Mouse (Mus musculus): ENCODE measurements around the gene Ptprcap. TPM values are rescaled to one million over a fixed set of nuclear protein-coding genes. Genes with fewer than 3 reads are reported as not detected.

Gene Ptprcap
- total RNA-seq, 2 experiments from 2014 or later = 0.99 to 2.5 TPM

DNA sequence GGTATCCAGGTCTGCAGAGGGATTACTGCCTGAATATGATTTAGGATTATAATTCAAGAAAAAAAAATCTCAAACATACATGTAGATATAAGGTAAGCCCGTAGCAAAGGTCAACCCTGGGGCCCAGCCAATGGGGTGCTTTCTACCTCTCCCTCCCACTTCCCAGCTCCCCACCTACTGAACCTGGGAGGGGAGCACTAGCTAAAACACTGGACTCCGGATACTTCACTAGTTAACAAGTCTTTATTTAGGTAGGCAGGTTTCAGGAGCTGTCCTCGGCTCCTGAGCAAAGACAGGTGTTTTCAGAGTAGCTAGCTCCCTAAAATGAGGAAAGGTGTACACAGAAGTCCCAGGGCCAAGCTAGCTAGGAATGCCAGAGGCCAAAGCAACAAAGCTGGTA is 10.7 kb downstream of the Ptprcap start:
- DNase-seq (ENCODE audit: low spot score in 2 of 2) = no peak

- no peak for DNase-seq (ENCODE audit: low spot score in 2 of 2)
Measured at GRCm38 (mm10) chr19:4164721-4165120, 11.3 kb downstream of the Ptprcap start.

- DNase-seq (ENCODE audit: low spot score in 2 of 2) = no peak
Measured at GRCm38 (mm10) chr19:4166678-4167476, 13.5 kb downstream of the Ptprcap start.

GRCm38 (mm10) chr19:4169378-4169784 is 16.0 kb downstream of the Ptprcap start:
- peak; percentile 100 for DNase-seq (ENCODE audit: low spot score in 2 of 2)

DNA sequence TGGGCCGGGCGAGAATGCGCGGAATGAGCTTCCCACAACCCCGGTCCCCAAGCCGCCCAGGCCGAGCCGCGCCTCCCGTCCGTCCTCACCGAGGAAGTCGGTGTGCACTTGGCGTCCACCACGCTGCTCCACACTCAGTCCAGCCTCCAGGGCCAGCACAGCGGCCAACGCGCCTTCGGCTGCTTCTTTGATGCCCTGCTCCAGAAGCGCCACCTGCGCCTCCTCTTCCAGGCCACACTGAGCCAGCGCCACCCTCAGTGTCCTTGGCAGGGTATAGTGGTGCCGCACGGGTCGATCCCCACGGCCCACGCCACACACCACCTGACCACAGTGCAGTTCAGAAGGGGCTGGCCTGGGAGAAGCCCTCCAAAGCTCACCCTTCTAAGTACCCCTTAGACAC is 16.4 kb downstream of the Ptprcap start:
- no peak for DNase-seq (ENCODE audit: low spot score in 2 of 2)

DNA sequence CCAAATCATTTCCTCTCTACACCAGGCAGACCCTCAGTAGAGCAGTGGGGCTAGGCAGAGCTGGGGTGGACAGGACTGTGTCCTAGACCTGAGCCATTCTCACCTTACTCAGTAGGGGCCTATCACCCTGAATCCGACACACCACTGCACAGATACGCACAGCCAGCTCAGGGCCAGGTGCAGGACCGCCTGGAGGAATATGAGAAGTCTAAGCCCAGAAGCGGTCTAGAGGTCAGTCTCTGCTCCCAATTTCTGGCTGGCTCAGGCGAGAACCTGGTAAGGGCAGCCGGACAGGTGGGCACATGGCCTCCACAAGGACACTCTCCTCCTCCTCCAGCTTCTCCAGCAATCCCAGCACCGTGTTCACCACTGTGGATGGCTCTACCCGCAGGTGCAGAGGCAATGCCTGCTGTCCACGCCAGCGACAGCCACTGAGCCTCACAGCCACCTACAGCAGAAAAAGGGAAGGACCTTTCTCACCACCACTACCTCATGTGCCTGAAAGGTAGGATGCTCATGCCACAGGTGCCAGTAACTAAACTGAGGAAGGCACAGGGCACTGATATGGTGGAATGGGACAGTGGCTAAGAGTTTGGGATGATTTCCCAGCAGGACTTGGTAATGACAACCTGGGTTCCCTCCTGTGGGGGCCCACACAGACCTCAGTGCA is 17.5 kb downstream of the Ptprcap start:
- no peak for DNase-seq (ENCODE audit: low spot score in 2 of 2)

- DNase-seq (ENCODE audit: low spot score in 2 of 2) = no peak
Measured at GRCm38 (mm10) chr19:4171393-4172290, 18.2 kb downstream of the Ptprcap start.

GRCm38 (mm10) chr19:4172925-4173324 is 19.5 kb downstream of the Ptprcap start:
- DNase-seq (ENCODE audit: low spot score in 2 of 2) = no peak

DNA sequence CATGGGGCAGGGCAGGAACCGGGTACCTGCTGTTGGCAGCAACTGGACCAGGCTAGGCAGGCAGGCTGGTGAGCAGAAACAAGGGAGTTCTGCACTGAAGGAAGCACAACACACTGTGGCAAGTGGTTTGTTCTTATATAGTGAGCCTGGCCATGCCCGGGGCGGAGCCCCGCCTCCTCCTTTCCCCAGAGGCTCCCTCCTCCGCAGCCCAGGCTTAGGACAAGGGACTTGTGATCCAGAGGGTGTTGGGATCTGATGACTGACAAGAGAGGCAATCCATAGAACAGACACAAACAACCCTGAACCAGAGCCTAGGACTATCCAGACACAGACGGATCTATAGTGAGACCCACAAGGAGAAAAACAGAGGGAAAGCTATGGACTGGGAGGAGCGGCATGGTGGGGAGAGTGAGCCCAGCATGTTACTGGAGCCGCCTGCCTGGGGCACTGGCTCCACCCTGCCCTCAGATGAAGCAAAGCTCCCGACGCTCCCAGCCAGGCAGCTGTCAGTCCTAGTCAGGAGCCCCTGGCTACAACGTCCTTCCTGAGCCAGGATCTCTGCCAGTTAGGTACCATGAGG is 22.1 kb downstream of the Ptprcap start, which contains the start of gene Carns1:
Gene Carns1 (minus strand): TSS at position 112 of the 580 bp plus-strand sequence.
- no peak for DNase-seq (ENCODE audit: low spot score in 2 of 2)

DNA sequence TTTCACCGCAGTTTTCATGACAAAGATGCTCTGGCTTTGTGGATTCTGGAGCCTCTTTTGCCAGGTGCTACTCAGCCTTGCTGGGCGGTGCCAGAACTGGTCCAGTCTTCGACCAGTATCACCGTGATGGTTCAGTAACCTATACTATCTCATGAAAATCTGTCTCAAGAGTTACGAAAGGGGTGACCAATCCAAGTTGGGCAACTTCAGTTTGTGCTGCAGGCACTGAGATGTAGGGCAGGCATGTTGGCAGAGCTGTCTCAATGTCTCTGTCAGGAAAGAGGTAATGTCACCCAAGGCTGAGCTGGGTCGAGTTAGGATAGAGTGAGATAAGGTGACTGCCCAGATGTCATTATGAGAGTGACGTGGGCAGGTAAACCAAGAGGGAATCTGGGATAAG is 27.0 kb downstream of the Ptprcap start:
- DNase-seq (ENCODE audit: low spot score in 2 of 2) = no peak

DNA sequence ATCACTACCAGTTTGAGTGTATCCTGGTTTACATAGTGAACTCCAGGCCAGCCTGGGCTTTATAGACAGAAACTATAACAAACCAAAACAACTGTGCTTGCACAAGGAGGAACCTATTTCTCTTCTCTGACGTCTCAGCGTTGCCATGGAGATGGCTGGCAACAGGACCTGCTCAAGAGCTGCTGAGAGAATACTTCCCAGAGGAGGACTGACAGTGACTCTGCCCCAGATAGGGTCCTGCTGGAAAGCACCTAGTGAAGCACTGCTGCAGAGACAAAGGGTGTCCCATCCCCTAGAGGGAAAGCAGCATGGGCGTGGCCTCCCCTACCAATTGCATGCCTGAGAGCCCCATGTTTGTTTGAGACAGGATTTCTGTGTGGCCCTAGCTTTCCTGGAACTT is 28.5 kb downstream of the Ptprcap start:
- DNase-seq (ENCODE audit: low spot score in 2 of 2) = peak in 1 of 2 experiments; percentile 76

- no peak for DNase-seq (ENCODE audit: low spot score in 2 of 2)
Measured at GRCm38 (mm10) chr19:4183689-4184088, 30.3 kb downstream of the Ptprcap start.

GRCm38 (mm10) chr19:4184976-4185975 is 31.9 kb downstream of the Ptprcap start:
- DNase-seq (ENCODE audit: low spot score in 2 of 2) = no peak

- no peak for DNase-seq (ENCODE audit: low spot score in 2 of 2)
Measured at GRCm38 (mm10) chr19:4187303-4187702, 33.9 kb downstream of the Ptprcap start.

DNA sequence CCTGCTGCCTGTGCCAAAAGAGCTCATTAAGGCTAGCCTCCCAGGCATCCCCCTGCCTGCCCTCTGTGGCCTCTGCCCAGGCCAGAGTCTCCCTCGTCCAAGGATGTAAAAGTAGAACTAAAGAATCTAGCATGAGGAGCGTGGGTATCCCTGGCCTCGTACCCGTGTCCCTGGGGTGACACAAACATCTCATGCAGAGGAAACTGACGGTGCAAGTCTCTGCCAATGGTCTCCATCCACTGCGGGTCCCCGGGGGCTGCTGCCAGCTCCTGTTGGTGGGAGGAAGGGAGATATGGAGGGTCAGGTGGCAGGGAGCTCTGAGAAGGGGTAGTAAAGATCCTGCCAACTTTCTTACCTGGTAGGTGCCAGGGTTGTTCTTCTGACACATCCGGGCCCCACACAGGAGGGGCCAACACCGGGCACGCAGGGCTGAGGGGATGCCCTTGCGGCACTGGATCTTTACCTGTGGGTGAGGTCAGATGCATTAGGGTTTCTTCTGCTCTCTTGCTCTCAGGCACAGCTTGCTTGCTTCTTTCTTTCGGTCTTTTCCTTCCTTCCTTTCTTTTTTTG is 35.7 kb downstream of the Ptprcap start:
- DNase-seq (ENCODE audit: low spot score in 2 of 2) = no peak

DNA sequence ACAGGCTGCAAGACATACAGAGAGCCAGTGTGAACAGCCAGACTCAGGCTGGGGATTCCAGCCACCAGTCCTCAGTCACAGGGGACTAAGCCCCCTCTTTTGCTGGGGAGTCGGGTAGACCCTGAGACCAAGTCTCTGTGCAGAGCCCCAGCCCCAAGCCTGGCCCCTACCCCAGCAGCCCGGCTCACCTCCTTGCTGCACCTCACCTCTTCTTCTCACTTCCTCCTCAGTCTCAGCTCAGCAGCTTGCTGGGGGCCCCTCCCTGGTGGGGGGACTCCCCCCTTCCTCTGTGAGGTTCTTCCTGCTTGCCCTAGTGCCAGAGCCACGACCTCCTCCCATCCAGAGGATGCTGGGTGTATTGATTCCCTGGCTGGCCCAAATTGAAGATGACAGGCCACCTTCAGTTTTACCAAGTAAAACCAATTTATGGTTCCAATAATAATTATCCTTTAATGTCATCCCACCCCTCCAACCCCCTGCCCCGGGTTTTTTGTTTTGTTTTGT is 37.5 kb downstream of the Ptprcap start, which contains the start of gene Tbc1d10c:
Gene Tbc1d10c (minus strand): TSS at position 454 of the 504 bp plus-strand sequence.
- no peak for DNase-seq (ENCODE audit: low spot score in 2 of 2)

- peak; percentile 87 to 93 for DNase-seq (ENCODE audit: low spot score in 2 of 2)
Measured at GRCm38 (mm10) chr19:4191528-4192250, 38.3 kb downstream of the Ptprcap start, which contains the start of gene Ppp1ca. Gene Ppp1ca, plus strand, starts transcription at chr19:4192065.

DNA sequence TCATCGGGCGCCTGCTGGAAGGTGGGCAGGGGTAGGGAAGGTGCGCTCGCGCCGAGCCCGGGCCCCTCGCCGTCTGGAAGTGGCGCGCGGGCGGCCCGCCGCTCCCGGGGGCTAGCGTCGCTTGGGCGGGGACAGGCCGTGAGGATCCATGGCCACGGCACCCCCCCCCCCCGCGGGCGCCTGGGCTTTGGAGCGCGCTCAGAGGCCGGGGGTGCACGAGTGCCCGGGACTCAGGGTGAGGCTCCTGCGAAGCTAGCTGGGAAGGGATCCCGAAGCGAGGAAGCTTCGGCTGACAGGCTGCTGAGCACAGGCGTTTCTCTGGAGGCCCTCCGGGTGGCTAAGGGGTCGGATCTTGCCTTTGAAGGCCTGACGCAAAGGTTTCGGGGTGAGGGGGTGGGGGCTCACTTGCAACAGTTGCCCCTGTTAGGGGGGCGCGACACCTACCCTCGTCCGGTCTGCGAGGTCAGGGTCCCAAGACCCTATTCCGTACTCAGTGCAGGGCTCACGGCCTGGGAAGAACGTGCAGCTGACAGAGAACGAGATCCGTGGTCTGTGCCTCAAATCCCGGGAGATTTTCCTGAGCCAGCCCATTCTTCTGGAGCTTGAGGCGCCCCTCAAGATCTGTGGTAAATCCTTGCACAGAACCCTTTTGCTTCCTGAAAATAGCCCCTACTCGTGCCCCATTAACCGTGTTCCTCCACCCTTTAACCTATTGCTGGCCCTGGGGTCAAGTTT is 39.0 kb downstream of the Ptprcap start:
- DNase-seq (ENCODE audit: low spot score in 2 of 2) = no peak

Data from layer of hippocampus, postnatal 14 days (tissue).